Mouse (Mus musculus): ENCODE measurements around the gene Clip3. TPM values are rescaled to one million over a fixed set of nuclear protein-coding genes. Genes with fewer than 3 reads are reported as not detected.

Clip3 gene
- total RNA-seq, 1 experiment = 5.4 TPM

DNA sequence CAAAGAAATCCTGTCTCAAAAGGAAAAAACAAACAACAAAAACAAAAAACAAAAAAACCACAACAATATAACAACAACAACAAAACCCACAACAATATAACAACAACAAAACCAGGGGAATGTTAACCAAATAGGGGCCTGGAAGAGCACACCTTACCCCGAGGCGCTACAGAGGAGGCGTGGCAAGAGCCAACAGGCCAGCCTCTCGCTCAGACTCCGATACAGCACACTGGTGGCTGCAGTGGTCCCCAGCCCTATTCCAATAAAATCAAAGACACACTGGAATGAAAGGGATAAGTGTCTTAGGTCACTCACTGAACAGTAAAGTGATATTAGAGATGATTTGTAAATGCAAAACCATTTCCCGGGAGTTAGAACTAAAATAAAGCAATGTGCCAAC, 12.0 kb upstream of the Clip3 start:
- Histone ChIP-seq H3K27ac (ENCODE audit: insufficient read depth, low read depth, low read length, poor library complexity, severe bottlenecking) (no peak overlapping the region; the same call in 1 of the 2 replicates), H3K36me3 (ENCODE audit: control insufficient read depth, insufficient read depth, low read length, poor library complexity, severe bottlenecking) (peaks cover 4% of the 10 kb centered on the region), H3K4me1 (ENCODE audit: control insufficient read depth in 2 of 2, insufficient read depth in 2 of 2, low read length in 2 of 2, poor library complexity in 1 of 2) (peaks cover 2 to 6% of the 10 kb centered on the region in 2 experiments; a peak in 2 of 4 replicates), H3K9me3 (ENCODE audit: control insufficient read depth, insufficient read depth, low read depth, low read length) (no peaks in the 10 kb centered on the region), H3K9ac (ENCODE audit: insufficient read depth, low read depth, low read length, poor library complexity, severe bottlenecking) (no peak overlapping the region), H3K4me3 (ENCODE audit: insufficient read depth in 1 of 2, low read depth in 1 of 2, low read length in 2 of 2, poor library complexity in 1 of 2, severe bottlenecking in 1 of 2) (peak overlapping the region; percentile 82 to 86)
- DNase-seq (ENCODE audit: low read depth, low spot score) = peak; percentile 86
- TF ChIP-seq ZC3H11A (IDR thresholded peaks at IDR 0.05; ENCODE audit: borderline replicate concordance, low read depth, low read length) = no peak
- in situ Hi-C loops (cut with MboI; ENCODE audit: low sequenced_read_pairs in 2 of 2, unreplicated experiment in 2 of 2) = no loop called here

DNA sequence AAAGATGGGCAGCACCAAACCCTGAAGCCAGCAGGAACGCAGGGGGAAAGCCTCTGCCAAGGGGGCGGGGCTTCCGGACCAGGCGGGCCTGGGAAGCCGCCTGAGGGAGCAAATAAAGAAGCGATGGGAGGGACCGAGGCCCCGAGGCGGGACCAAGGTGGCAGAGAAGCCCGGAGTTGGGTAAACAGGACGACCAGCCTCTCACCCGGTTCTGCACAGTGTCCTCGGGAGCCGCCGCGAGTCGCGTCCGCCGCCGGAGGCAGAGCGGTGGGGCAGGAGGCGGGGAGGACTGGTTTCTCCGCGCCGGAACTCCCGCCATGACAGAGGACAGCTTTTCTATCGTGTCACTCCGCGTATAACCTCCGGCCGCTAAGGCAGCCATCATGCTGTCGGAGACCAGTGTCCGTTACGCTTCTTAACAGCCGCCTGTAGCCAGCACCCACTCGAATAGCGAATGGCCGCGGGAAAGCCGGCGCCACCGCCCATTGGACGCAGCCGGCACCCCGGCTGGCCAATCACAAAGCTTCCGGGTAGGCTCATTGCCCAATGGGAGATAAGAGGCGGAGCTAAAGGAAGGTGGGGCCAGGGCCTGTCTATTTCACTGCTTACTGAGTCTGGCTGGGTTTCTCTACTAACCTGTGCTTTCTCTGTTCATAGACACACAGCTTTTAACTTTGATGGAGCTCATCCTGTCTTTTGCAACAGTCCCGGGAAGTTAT, 11.4 kb upstream of the Clip3 start, which contains the start of the genes Thap8 and Wdr62:
TSS of gene Thap8 (plus strand) at position 144 of the 719 bp plus-strand sequence.
TSS of gene Wdr62 (minus strand) at position 469 of the 719 bp plus-strand sequence.
- DNase-seq (ENCODE audit: low read depth, low spot score) = peak; percentile 96
- Histone ChIP-seq H3K9me3 (ENCODE audit: control insufficient read depth, insufficient read depth, low read depth, low read length) (no peaks in the 10 kb centered on the region), H3K36me3 (ENCODE audit: control insufficient read depth, insufficient read depth, low read length, poor library complexity, severe bottlenecking) (peaks cover 4% of the 10 kb centered on the region), H3K27ac (ENCODE audit: insufficient read depth, low read depth, low read length, poor library complexity, severe bottlenecking) (peak within 1 kb of the TSS; percentile 97), H3K4me1 (ENCODE audit: control insufficient read depth in 2 of 2, insufficient read depth in 2 of 2, low read length in 2 of 2, poor library complexity in 1 of 2) (peaks cover 2 to 6% of the 10 kb centered on the region in 2 experiments; a peak in 2 of 4 replicates), H3K4me3 (ENCODE audit: insufficient read depth in 1 of 2, low read depth in 1 of 2, low read length in 2 of 2, poor library complexity in 1 of 2, severe bottlenecking in 1 of 2) (peak within 1 kb of the TSS; percentile 82 to 86), H3K9ac (ENCODE audit: insufficient read depth, low read depth, low read length, poor library complexity, severe bottlenecking) (peak within 1 kb of the TSS; percentile 87)
- in situ Hi-C loops (cut with MboI; ENCODE audit: low sequenced_read_pairs in 2 of 2, unreplicated experiment in 2 of 2) = no loop called here
- no peak for TF ChIP-seq ZC3H11A (IDR thresholded peaks at IDR 0.05; ENCODE audit: borderline replicate concordance, low read depth, low read length)
- TF ChIP-seq ZNF384 (IDR thresholded peaks at IDR 0.05; ENCODE audit: low read depth, low read length) = no peak
- TF ChIP-seq CHD2 (IDR thresholded peaks at IDR 0.05; ENCODE audit: low read depth, low read length) = peak; percentile 85

DNA sequence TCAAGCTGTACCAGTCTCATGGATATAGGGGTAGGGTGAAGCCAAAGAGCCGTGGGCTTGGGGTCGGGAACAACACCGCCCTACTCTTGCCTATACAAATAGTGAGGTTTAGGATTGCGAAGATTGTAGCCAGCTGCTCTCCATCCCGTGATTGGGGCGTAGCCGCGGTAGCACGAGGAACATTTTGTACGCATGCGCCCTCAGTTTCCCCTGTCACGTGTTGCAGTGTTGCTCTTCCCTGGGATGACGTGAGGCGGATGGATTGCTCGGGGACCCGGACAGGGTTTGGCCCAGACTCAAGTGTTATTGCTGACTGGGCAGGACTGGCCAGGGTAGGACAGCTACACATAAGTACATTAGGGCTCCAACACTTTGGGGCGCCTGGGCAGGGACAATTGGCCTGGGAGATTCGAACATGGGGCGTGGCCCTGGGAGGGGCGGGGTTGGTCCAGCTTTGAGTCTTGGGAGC, 10.8 kb upstream of the Clip3 start:
- Histone ChIP-seq H3K27ac (ENCODE audit: insufficient read depth, low read depth, low read length, poor library complexity, severe bottlenecking) (peak overlapping the region; percentile 97), H3K4me1 (ENCODE audit: control insufficient read depth in 2 of 2, insufficient read depth in 2 of 2, low read length in 2 of 2, poor library complexity in 1 of 2) (peaks cover 2 to 6% of the 10 kb centered on the region in 2 experiments; a peak in 2 of 4 replicates), H3K9me3 (ENCODE audit: control insufficient read depth, insufficient read depth, low read depth, low read length) (no peaks in the 10 kb centered on the region), H3K9ac (ENCODE audit: insufficient read depth, low read depth, low read length, poor library complexity, severe bottlenecking) (peak overlapping the region; percentile 76), H3K4me3 (ENCODE audit: insufficient read depth in 1 of 2, low read depth in 1 of 2, low read length in 2 of 2, poor library complexity in 1 of 2, severe bottlenecking in 1 of 2) (peak overlapping the region; percentile 78 to 82), H3K36me3 (ENCODE audit: control insufficient read depth, insufficient read depth, low read length, poor library complexity, severe bottlenecking) (peaks cover 4% of the 10 kb centered on the region)
- DNase-seq (ENCODE audit: low read depth, low spot score) = peak; percentile 91
- in situ Hi-C loops (cut with MboI; ENCODE audit: low sequenced_read_pairs in 2 of 2, unreplicated experiment in 2 of 2) = no loop called here
- TF ChIP-seq ZNF384 (IDR thresholded peaks at IDR 0.05; ENCODE audit: low read depth, low read length) (no peak), HCFC1 (IDR thresholded peaks at IDR 0.05; ENCODE audit: borderline replicate concordance, insufficient read depth, low read length) (peak; percentile 11; the same call in 1 of the 2 replicates), MAFK (IDR thresholded peaks at IDR 0.05; ENCODE audit: insufficient read depth, low read depth, low read length) (peak; percentile 97), ZC3H11A (IDR thresholded peaks at IDR 0.05; ENCODE audit: borderline replicate concordance, low read depth, low read length) (no peak)

DNA sequence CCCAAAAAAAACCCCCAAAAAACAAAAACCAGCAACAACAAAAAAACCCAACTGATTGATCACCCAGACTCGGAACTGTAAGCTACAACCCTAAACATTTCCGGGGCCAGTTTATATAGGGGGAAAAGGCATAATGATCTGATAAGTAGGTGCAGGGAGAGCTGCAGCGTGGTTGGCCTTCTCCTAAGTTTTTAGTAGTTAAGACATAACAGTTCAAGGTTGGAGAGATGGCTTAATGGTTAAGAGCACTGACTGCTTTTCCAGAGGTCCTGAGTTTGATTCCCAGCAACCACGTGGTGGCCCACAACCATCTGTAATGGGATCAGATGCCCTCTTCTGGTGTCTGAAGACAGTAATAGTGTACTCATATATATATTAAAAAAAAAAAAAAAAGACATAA, 10.0 kb upstream of the Clip3 start:
- no peaks in the 10 kb centered on the region for H3K9me3 ChIP-seq (ENCODE audit: control insufficient read depth, insufficient read depth, low read depth, low read length)
- peaks cover 4% of the 10 kb centered on the region for H3K36me3 ChIP-seq (ENCODE audit: control insufficient read depth, insufficient read depth, low read length, poor library complexity, severe bottlenecking)
- H3K4me1 ChIP-seq (ENCODE audit: control insufficient read depth in 2 of 2, insufficient read depth in 2 of 2, low read length in 2 of 2, poor library complexity in 1 of 2) = peaks cover 2 to 6% of the 10 kb centered on the region in 2 experiments; a peak in 2 of 4 replicates
- in situ Hi-C loops (cut with MboI; ENCODE audit: low sequenced_read_pairs in 2 of 2, unreplicated experiment in 2 of 2) = no loop called here
- no peak for DNase-seq (ENCODE audit: low read depth, low spot score)
- no peak overlapping the region; the same call in 1 of the 2 replicates for H3K27ac ChIP-seq (ENCODE audit: insufficient read depth, low read depth, low read length, poor library complexity, severe bottlenecking)
- TF ChIP-seq ZC3H11A (IDR thresholded peaks at IDR 0.05; ENCODE audit: borderline replicate concordance, low read depth, low read length) = no peak
- TF ChIP-seq MAFK (IDR thresholded peaks at IDR 0.05; ENCODE audit: insufficient read depth, low read depth, low read length) = no peak
- TF ChIP-seq ZNF384 (IDR thresholded peaks at IDR 0.05; ENCODE audit: low read depth, low read length) = no peak
- no peak for TF ChIP-seq HCFC1 (IDR thresholded peaks at IDR 0.05; ENCODE audit: borderline replicate concordance, insufficient read depth, low read length)
- TF ChIP-seq CHD2 (IDR thresholded peaks at IDR 0.05; ENCODE audit: low read depth, low read length) = no peak
- H3K4me3 ChIP-seq (ENCODE audit: insufficient read depth in 1 of 2, low read depth in 1 of 2, low read length in 2 of 2, poor library complexity in 1 of 2, severe bottlenecking in 1 of 2) = peak overlapping the region in 1 of 2 experiments; percentile 82; a peak in 1 of 4 replicates
- H3K9ac ChIP-seq (ENCODE audit: insufficient read depth, low read depth, low read length, poor library complexity, severe bottlenecking) = no peak overlapping the region

Data from ES-E14 (cell line).